Mouse (Mus musculus) gastrocnemius, postnatal 4 days (tissue): Measurements from ENCODE around the gene Ddx41. TPM values are rescaled to one million over a fixed set of nuclear protein-coding genes. Genes with fewer than 3 reads are reported as not detected.

Source experiments
- microRNA-seq: library from miRNA; unstranded; fragments of <30 nt; microRNA quantifications from one replicate; pipeline ENCODE4 v1.2.0, GENCODE M21; 2021
- total RNA-seq, 2 experiments: library from RNA; stranded (reverse); gene quantifications; 2 replicates each; pipeline ENCODE4 v1.2.3; 2021

The Ddx41 gene
- total RNA-seq, 2 experiments from 2014 or later = 19.9 to 20.9 TPM

Small RNA genes lying within 50 kb of the gene (microRNA-seq; reads per million reads assigned to microRNA genes)
- 4.4 reads per million, percentile 16 among the genes with 10 or more reads in this experiment for gene Mir6945

Other genes with a start within 250 kb of the Ddx41 start
- gene Prelid1, start 216.2 kb downstream of the Ddx41 start, total RNA-seq = 100 to 1,000 TPM; 120 to 136 TPM
- gene Rab24, start 214.7 kb downstream of the Ddx41 start, total RNA-seq = 10 to 100 TPM; 48.4 to 53.9 TPM
- gene Mxd3, start 206.8 kb downstream of the Ddx41 start, total RNA-seq = 10 to 100 TPM; 15.3 to 18.7 TPM
- gene Lman2, start 173.9 kb downstream of the Ddx41 start, total RNA-seq = 10 to 100 TPM; 58.3 to 58.8 TPM
- 1 to 10 TPM in 1 of 2 experiments, under 1 TPM in 1; 0.88 to 1.1 TPM for gene Rgs14, start 166.9 kb downstream of the Ddx41 start, total RNA-seq
- not detected for gene Slc34a1, start 138.5 kb downstream of the Ddx41 start, total RNA-seq
- not detected for gene Pfn3, start 121.4 kb downstream of the Ddx41 start, total RNA-seq
- gene F12, start 109.9 kb downstream of the Ddx41 start, total RNA-seq = under 1 TPM; 0.22 to 0.70 TPM
- gene Grk6, start 91.6 kb downstream of the Ddx41 start, total RNA-seq = 10 to 100 TPM; 32.9 TPM
- gene Prr7, start 72.4 kb downstream of the Ddx41 start, total RNA-seq = 1 to 10 TPM; 4.3 to 4.7 TPM
- gene Dbn1, start 48.5 kb downstream of the Ddx41 start, total RNA-seq = 100 to 1,000 TPM; 127 to 147 TPM
- gene Pdlim7, start 23.0 kb downstream of the Ddx41 start, total RNA-seq = 100 to 1,000 TPM; 304 to 308 TPM
- 1 to 10 TPM; 3.1 to 3.3 TPM for gene Dok3, start 7.4 kb downstream of the Ddx41 start, total RNA-seq
- 10 to 100 TPM; 36.5 to 38.3 TPM for gene Fam193b, start 34.5 kb upstream of the Ddx41 start, total RNA-seq
- 100 to 1,000 TPM; 149 to 150 TPM for gene Tmed9, start 37.1 kb upstream of the Ddx41 start, total RNA-seq
- gene B4galt7, start 63.2 kb upstream of the Ddx41 start, total RNA-seq = 10 to 100 TPM; 11.0 to 12.1 TPM
- 10 to 100 TPM; 22.2 to 22.7 TPM for gene Caml, start 86.3 kb upstream of the Ddx41 start, total RNA-seq
- gene Ddx46, start 98.4 kb upstream of the Ddx41 start, total RNA-seq = 10 to 100 TPM; 28.2 to 35.0 TPM
- gene B230219D22Rik, start 156.5 kb upstream of the Ddx41 start, total RNA-seq = 10 to 100 TPM; 48.9 to 49.4 TPM
- gene Txndc15, start 178.0 kb upstream of the Ddx41 start, total RNA-seq = 10 to 100 TPM; 33.6 to 33.7 TPM
- 10 to 100 TPM; 25.6 to 29.5 TPM for gene Pcbd2, start 190.7 kb upstream of the Ddx41 start, total RNA-seq
- gene Catsper3, start 247.9 kb upstream of the Ddx41 start, total RNA-seq = not detected